Comparison of ENCODE assay signal across 11 mouse cellular contexts in the genomic region with DNA sequence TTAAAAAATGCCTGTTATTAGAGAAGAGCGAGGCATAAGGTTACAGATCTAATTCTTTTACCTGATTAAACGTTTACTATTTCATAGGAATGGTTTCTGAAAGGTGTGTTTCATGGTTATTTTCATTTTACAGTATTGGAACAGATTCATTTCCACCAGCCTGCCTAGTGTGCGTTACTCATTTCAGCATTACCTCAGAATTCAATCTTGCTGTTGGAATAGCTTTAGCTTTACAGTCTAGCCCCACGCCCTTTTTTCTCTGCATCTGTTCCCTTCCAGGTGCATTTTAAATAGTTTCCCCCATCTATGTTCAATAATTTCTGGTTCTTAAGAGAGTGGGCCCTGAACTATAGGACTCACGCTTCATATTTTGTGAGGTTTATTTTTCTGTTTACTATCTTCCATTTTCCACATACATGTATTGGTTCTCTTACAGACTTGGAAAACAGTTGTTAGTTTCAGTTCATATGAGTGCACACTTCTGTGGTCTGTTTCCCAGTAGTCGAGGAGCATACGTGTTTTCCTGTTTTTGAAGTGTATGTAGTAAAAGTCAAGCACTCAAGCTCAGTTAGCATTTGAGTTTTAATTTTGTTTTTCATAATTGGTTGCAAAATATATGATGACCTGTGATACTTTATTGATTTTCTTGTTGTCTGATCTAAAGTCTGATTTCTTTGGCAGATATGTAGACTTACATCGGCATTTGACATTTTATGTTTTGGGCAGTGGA. TPM values are rescaled to one million over a fixed set of nuclear protein-coding genes. Genes with fewer than 3 reads are reported as not detected.
DNase-seq lines count a peak whose midpoint lies in the region; ATAC-seq and TF ChIP-seq lines count a peak whose summit lies in the region.
"Had no signal": no experiment of that assay in that cellular context is flagged by ENCODE, and none has a peak within 500 bp of the region (broad histone marks: within the 10 kb centered on the region; RNA-seq: fewer than 3 reads in every experiment).

No protein-coding gene starts in this region.

- H3K4me1 ChIP-seq in hindbrain, embryonic 12.5 days, result peaks cover 22% of the 10 kb centered on the region
- H3K4me1 ChIP-seq in hindbrain, embryonic 10.5 days (replicated peaks), result peaks cover 18% of the 10 kb centered on the region
- peaks cover 16% of the 10 kb centered on the region for H3K4me1 ChIP-seq in spleen, adult 2 months (ENCODE audit: control insufficient read depth, insufficient read depth, insufficient read length)
- peaks cover 42% of the 10 kb centered on the region for H3K4me1 ChIP-seq in limb, embryonic 13.5 days

- no peak for TF ChIP-seq CTCF in spleen, adult 2 months (IDR thresholded peaks at IDR 0.05; ENCODE audit: extremely low read depth, insufficient read depth, insufficient read length, insufficient replicate concordance)

- H3K36me3 ChIP-seq in hindbrain, embryonic 12.5 days, result no peaks in the 10 kb centered on the region
- no peaks in the 10 kb centered on the region for H3K36me3 ChIP-seq in hindbrain, embryonic 10.5 days
- H3K36me3 ChIP-seq in spleen, adult 2 months (ENCODE audit: control insufficient read depth, insufficient read depth, low read length), result no peaks in the 10 kb centered on the region
- no peaks in the 10 kb centered on the region for H3K36me3 ChIP-seq in limb, embryonic 13.5 days
- H3K36me3 ChIP-seq: heart, embryonic 15.5 days had no signal

- peak overlapping the region; percentile 79 for H3K27ac ChIP-seq in hindbrain, embryonic 12.5 days
- H3K27ac ChIP-seq in hindbrain, embryonic 10.5 days, result no peak overlapping the region
- peak overlapping the region; percentile 24; the same call in 1 of the 2 replicates for H3K27ac ChIP-seq in spleen, adult 2 months (ENCODE audit: insufficient read depth, low read length)
- peak overlapping the region; percentile 62 for H3K27ac ChIP-seq in limb, embryonic 13.5 days

- no peak overlapping the region for H3K9ac ChIP-seq in hindbrain, embryonic 12.5 days
- no peak overlapping the region for H3K9ac ChIP-seq in limb, embryonic 13.5 days
- H3K9ac ChIP-seq: heart, embryonic 15.5 days had no signal

- H3K27me3 ChIP-seq in hindbrain, embryonic 12.5 days, result no peaks in the 10 kb centered on the region
- H3K27me3 ChIP-seq in hindbrain, embryonic 10.5 days (ENCODE audit: insufficient read depth, poor library complexity, severe bottlenecking), result no peaks in the 10 kb centered on the region
- H3K27me3 ChIP-seq in spleen, adult 2 months (ENCODE audit: control insufficient read depth, insufficient read depth, low read length), result no peaks in the 10 kb centered on the region
- H3K27me3 ChIP-seq in limb, embryonic 13.5 days, result no peaks in the 10 kb centered on the region
- H3K27me3 ChIP-seq: heart, embryonic 15.5 days had no signal

- TF ChIP-seq POLR2A in spleen, adult 2 months (IDR thresholded peaks at IDR 0.05; ENCODE audit: low read depth, low read length), result no peak

- no peak for DNase-seq in hindbrain, embryonic 10.5 days (ENCODE audit: low spot score)
- DNase-seq in spleen, adult 2 months (ENCODE audit: low read depth in 1 of 2, low spot score in 2 of 2), result no peak
- no peak for DNase-seq in spleen, adult 12 weeks (ENCODE audit: low spot score)
- DNase-seq in adrenal gland, adult 2 months, result no peak
- no peak for DNase-seq in kidney, postnatal 4 days
- DNase-seq in cerebellum, adult 9-11 months, result no peak
- DNase-seq: adrenal gland, postnatal 14 days; liver had no signal

- no peak overlapping the region for H3K4me3 ChIP-seq in hindbrain, embryonic 12.5 days
- no peak overlapping the region for H3K4me3 ChIP-seq in hindbrain, embryonic 10.5 days
- H3K4me3 ChIP-seq in spleen, adult 2 months (ENCODE audit: extremely low read depth, insufficient read depth, insufficient read length), result no peak overlapping the region; the same call in 1 of the 2 replicates
- no peak overlapping the region for H3K4me3 ChIP-seq in limb, embryonic 13.5 days
- H3K4me3 ChIP-seq: heart, embryonic 15.5 days had no signal

- no peak overlapping the region for H3K4me2 ChIP-seq in hindbrain, embryonic 12.5 days (replicated peaks)
- H3K4me2 ChIP-seq in limb, embryonic 13.5 days (replicated peaks), result peak overlapping the region; percentile 41
- H3K4me2 ChIP-seq: heart, embryonic 15.5 days had no signal

- ATAC-seq in hindbrain, embryonic 12.5 days (ENCODE audit: low FRiP score), result no peak
- ATAC-seq in limb, embryonic 13.5 days (ENCODE audit: low FRiP score, low read depth), result peak; percentile 52; the same call in 1 of the 2 replicates

- WGBS in hindbrain, embryonic 12.5 days, result 81% methylated on average over 8 of the region's 8 CpGs
- 86% methylated on average over 8 of the region's 8 CpGs for WGBS in hindbrain, embryonic 10.5 days
- 38% methylated on average over 8 of the region's 8 CpGs for whole genome bisulfite sequencing in spleen, adult 2 months
- WGBS in limb, embryonic 13.5 days, result 37% methylated on average over 8 of the region's 8 CpGs

- no peaks in the 10 kb centered on the region for H3K9me3 ChIP-seq in hindbrain, embryonic 12.5 days (replicated peaks)
- no peaks in the 10 kb centered on the region for H3K9me3 ChIP-seq in hindbrain, embryonic 10.5 days
- H3K9me3 ChIP-seq in limb, embryonic 13.5 days, result no peaks in the 10 kb centered on the region
- H3K9me3 ChIP-seq: heart, embryonic 15.5 days had no signal

RNA-seq across cellular contexts. Expression of a gene that starts 32.0 kb away (rescaled TPM):
- 15.0 and 16.7 TPM in 2 replicates for polyA plus RNA-seq in hindbrain, embryonic 12.5 days (2016; fragmentation: Nextera tagmentation; extraction: Ambion mirVana)
- 5.2 and 7.0 TPM in 2 replicates for polyA plus RNA-seq in hindbrain, embryonic 10.5 days (2016; fragmentation: Nextera tagmentation; extraction: Ambion mirVana)
- polyA plus RNA-seq in spleen, adult 2 months (2012; rRNA removed), result 10.7 and 12.6 TPM in 2 replicates
- polyA plus RNA-seq in limb, embryonic 13.5 days (2015; fragmentation: Nextera tagmentation; extraction: Ambion mirVana), result 12.2 and 12.3 TPM in 2 replicates
- total RNA-seq in adrenal gland, adult 2 months (2021), result 10 to 100 TPM in 1 of 2 experiments, 1 to 10 TPM in 1; 8.7 to 12.7 TPM
- polyA plus RNA-seq in adrenal gland, adult 2 months (2012; rRNA removed), result 5.2 and 5.8 TPM in 2 replicates
